Mouse (Mus musculus) cerebellum, adult 2 months (tissue): ENCODE measurements around the gene Nr2f6. TPM values are rescaled to one million over a fixed set of nuclear protein-coding genes. Genes with fewer than 3 reads are reported as not detected.

Experiments
- DNase-seq, 2 experiments: peaks; one replicate each; pipeline ENCODE4 v3.0.0; 2021
- H3K27ac ChIP-seq: fragments of 200-500 bp; 2 replicates; pipeline ENCODE4 v1.5.1; 2012; ENCODE audit warnings: low read length, control low read depth, inconsistent platforms; ENCODE audit not compliant: insufficient read depth
- H3K27me3 ChIP-seq: fragments of 200-500 bp; 2 replicates; pipeline ENCODE4 v1.6.1; 2012; ENCODE audit warnings: inconsistent platforms, mild to moderate bottlenecking, low read length, moderate library complexity; ENCODE audit not compliant: control insufficient read depth, insufficient read depth
- H3K4me1 ChIP-seq: fragments of 200-500 bp; 2 replicates; pipeline ENCODE4 v1.6.1; 2011; ENCODE audit warnings: low read length; ENCODE audit not compliant: control insufficient read depth, insufficient read depth
- H3K4me3 ChIP-seq: fragments of 200-500 bp; replicated peaks from 2 replicates; pipeline ENCODE3; 2011; ENCODE audit warnings: mild to moderate bottlenecking, low read depth, low read length, control low read depth; ENCODE audit not compliant: insufficient read depth
- CTCF ChIP-seq: fragments of 200-500 bp; IDR thresholded peaks from 2 replicates; pipeline ENCODE4 v1.5.1; 2011; ENCODE audit warnings: low read depth, mild to moderate bottlenecking, control low read depth, low read length, moderate library complexity, borderline replicate concordance; ENCODE audit not compliant: insufficient read depth
- POLR2A ChIP-seq: fragments of 200-500 bp; IDR thresholded peaks from 2 replicates; pipeline ENCODE4 v1.6.1; 2011; ENCODE audit warnings: low read length, control low read depth, borderline replicate concordance; ENCODE audit not compliant: insufficient read depth
- WGBS: fragments of 180-500 bp; shearing (Covaris S2); methylation state at CpG from one replicate; pipeline ENCODE4 v1.1.7; 2018; 5-methylcytosine and 5-hydroxymethylcytosine counted together
- polyA plus RNA-seq: library from polyadenylated mRNA; depleted of rRNA; stranded (reverse); fragments of >200 nt; gene quantifications from 2 replicates; pipeline ENCODE4 v1.2.3, GENCODE M21; 2012; rRNA removed

Gene Nr2f6
- polyA plus RNA-seq: 53.0 and 59.8 TPM in 2 replicates

DNA sequence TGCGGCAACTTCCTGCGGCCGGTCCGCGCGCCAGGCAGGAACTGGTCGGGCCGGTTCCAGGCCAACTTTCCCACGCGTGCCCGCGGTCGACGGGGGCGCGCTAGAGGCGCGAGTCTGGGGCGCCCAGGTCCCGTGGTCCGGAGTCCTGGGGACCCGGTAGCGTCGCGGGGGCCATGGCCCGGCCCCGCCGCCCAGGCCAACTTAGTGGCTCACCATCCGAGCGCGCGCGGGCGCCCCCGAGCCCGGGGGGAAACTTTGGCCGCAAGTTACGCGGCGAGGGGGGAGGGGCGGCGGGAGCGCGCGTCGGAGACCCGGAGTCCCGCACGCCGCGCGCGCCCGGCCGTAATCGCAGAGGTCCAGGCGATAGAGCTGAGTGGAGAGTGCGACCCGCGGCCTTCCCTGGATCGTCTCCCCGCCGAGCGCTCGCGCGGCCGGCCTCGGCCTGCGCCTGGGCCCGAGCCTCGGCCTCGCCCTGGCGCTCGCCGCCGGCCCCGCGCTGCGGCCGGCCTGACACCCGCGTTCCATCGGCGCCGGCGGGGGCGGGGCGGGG lies at the start of gene Nr2f6:
TSS of gene Nr2f6 (minus strand) at position 540 of the 550 bp plus-strand sequence.
- H3K4me3 ChIP-seq: peak within 1 kb of the TSS; percentile 57
- peak; percentile 67 to 72 for DNase-seq
- TF ChIP-seq POLR2A (no peak), CTCF (no peak)
- no peaks in the 10 kb centered on the region for H3K27me3 ChIP-seq
- peak within 1 kb of the TSS; percentile 59 for H3K27ac ChIP-seq
- peaks cover 10% of the 10 kb centered on the region for H3K4me1 ChIP-seq
- 2% methylated on average over 87 of the region's 89 CpGs for WGBS

DNA sequence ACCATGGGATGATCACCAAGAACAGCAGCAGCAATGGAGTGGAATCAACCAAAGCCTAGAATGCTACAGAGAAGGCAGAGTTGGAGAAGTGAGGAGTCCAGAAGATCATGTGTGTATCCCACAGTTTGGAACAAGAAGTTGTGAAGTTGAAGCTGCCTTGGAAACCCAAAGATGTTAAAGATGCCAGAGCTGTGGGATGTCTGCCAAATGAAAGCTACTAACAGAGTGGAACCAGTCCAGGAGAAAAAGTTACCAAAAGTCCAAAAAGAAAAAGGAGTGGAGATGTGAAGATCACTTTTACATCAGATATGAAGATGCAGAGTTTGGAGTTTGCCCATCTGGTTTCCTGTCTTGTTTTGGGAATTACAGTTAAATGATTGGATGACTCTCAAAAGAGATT lies 40.4 kb upstream of the Nr2f6 start:
- Histone ChIP-seq H3K27ac (no peak overlapping the region), H3K4me1 (no peaks in the 10 kb centered on the region), H3K4me3 (no peak overlapping the region), H3K27me3 (no peaks in the 10 kb centered on the region)
- no peak for DNase-seq
- TF ChIP-seq POLR2A (no peak), CTCF (no peak)

DNA sequence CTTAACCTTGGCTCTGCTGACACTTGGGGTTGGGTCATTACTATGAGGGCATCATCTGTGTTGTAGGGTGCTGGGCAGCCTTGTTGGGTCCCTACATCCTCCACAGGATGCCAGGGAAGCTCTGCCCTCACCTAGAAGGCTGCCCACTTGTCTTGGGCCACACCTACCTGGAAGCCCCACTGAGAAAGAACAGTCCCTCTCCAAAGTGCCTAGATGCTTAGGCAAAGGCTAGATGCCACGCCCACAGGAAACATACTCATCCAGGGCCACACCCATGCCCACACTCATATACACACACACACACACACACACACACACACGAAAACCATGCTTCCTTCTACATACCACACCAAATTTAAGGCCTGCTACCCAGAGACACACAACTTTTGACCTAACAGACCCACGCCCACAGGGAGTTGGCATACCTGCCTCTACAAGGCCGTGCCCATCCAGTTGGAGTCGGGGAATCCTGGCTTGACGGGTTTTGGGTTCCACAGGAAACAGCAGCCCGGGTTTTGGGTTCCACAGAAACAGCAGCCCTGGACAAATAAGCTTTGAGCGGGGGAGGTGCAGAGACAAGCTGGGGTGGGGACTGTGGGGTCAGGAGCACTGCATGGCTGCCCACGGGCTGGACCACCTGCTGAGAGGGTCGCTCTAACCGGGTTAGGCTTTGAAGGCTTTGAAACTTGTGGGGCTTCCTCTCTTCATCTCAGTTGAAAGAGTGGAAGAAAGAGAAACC lies 29.9 kb upstream of the Nr2f6 start:
- no peaks in the 10 kb centered on the region for H3K4me1 ChIP-seq
- H3K27ac ChIP-seq: no peak overlapping the region
- H3K27me3 ChIP-seq: no peaks in the 10 kb centered on the region; the same call in 1 of the 2 replicates
- 39% methylated on average over 11 of the region's 11 CpGs for WGBS
- TF ChIP-seq CTCF: no peak
- TF ChIP-seq POLR2A: no peak
- no peak for DNase-seq
- H3K4me3 ChIP-seq: no peak overlapping the region

DNA sequence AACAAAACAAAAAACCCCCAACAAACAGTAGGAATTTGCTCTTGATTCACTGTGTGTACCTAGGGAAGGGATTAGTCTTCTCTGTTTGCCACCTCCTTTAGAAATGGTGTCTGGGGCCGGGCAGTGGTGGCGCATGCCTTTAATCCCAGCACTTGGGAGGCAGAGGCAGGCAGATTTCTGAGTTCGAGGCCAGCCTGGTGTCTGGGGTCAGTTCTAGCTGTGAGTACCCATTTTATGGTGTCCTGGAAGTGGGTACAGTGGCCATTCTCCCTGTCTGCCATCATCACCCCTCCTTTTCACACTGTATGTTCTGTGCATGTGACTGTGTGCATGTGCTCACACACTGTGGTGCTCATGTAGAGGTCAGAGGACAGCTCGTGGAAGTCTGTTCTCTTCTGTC lies 26.5 kb upstream of the Nr2f6 start:
- 95% methylated on average over 4 of the region's 4 CpGs for WGBS
- TF ChIP-seq CTCF (no peak), POLR2A (no peak)
- Histone ChIP-seq H3K27ac (no peak overlapping the region), H3K27me3 (no peaks in the 10 kb centered on the region), H3K4me1 (0 out of 2 replicates have a peak, but pooled peaks cover 3% of the 10 kb centered on the region), H3K4me3 (no peak overlapping the region)
- no peak for DNase-seq

DNA sequence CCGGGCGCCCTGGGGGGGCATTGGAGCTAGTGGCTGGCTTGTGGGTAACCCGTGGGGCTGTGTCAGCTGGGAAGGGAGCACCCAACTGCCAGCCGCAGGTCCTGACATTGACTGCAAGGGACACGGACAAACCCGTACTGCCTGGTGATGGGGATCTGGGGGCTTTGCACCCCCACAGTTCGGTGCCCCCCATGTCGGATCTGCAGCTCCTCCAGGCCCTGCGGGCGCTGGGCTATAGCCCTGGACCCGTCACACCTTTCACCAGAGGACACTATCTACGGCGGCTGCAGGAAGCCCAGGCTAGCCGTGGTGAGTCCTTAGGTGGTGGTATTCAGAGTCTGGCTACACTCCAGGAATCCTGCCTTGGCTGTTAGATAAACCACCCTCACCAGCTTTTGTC lies 25.7 kb upstream of the Nr2f6 start:
- no peak for TF ChIP-seq CTCF
- no peak for TF ChIP-seq POLR2A
- 0 out of 2 replicates have a peak, but pooled peaks cover 3% of the 10 kb centered on the region for H3K4me1 ChIP-seq
- no peaks in the 10 kb centered on the region for H3K27me3 ChIP-seq
- no peak overlapping the region for H3K27ac ChIP-seq
- no peak for DNase-seq
- no peak overlapping the region for H3K4me3 ChIP-seq
- WGBS: 79% methylated on average over 14 of the region's 14 CpGs

DNA sequence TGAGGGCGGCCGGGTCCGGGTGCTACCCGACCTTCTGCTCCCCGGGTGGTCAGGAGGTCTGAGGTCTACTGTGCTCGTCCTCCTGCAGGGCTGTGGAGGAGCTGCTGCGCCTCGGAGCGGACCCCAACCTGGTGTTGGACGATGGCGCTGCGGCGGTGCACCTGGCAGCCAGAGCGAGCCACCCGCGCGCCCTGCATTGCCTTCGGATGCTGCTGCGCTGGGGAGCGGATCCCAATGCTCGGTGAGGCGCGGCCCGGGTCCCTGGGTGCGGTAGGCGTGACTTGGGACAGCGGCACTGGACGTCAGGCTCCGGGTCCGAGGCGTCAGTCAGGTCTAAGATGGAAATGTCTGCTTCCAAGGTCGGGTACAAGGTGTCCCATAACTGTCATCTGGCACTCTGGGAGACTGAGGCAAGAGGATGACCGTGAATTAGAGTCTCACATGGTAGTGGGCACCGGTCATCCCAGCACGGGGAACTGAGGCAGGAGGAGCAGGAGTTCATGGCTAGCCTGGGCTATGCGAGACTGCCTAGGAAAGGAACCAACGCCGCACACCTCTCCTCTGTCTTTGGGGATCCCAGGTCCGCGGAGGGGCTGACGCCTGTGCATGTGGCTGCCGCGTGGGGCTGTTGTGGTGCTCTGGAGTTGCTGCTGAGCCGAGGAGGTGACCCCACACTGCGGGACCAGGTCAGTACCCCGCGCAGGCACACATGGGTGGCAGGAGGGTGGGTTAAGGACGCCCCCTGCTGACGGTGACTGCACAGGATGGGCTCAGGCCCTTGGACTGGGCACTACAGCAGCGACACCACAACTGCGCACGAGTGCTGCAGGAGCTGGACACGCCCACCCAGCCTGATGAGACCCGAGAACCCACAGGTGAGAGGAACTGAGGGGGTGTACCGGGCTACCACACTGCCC lies 24.6 kb upstream of the Nr2f6 start:
- 0 out of 2 replicates have a peak, but pooled peaks cover 3% of the 10 kb centered on the region for H3K4me1 ChIP-seq
- peak overlapping the region; percentile 1 for H3K4me3 ChIP-seq
- no peak overlapping the region for H3K27ac ChIP-seq
- TF ChIP-seq POLR2A (no peak), CTCF (peak; percentile 59; the same call in 1 of the 2 replicates)
- H3K27me3 ChIP-seq: no peaks in the 10 kb centered on the region
- WGBS: under 1% methylated on average over 55 of the region's 55 CpGs
- DNase-seq: peak; percentile 37 to 51

DNA sequence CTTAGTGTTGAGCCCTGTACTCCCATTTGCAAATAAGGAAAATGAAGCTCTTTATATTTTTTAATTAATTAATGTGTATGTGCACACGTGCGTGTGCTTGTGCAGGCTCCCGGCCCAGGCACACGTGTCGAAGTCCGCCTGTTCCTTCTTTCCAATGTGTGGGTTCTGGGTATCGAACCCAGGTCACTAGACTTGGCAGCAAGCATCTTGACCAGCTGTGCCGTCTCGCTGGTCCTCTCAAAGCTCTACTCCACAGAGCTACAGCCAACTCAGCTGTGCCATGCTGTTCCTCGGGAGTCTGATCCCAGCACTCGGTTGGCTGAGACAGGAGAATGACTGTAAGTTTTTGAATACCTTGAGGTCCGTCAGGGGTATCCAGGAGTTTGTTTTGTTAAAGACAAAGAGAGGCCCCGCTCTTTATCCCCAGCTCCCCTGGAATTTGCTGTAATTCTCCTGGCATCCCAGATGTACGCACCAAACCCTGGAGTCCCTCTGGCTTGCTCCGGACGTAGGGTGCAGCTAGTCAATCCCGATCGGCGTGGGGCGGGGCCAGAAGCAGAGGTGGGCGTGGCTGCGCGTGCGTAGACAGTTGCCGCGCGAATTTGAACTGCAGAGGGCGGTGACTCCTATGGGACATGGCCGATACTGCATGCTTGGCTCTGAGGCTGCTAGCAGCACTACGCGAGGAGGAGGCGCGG lies 23.8 kb upstream of the Nr2f6 start, which contains the start of gene Ankle1:
TSS of gene Ankle1 (plus strand) at position 610 of the 698 bp plus-strand sequence.
- H3K27me3 ChIP-seq: no peaks in the 10 kb centered on the region
- WGBS: 12% methylated on average over 33 of the region's 33 CpGs
- 0 out of 2 replicates have a peak, but pooled peaks cover 3% of the 10 kb centered on the region for H3K4me1 ChIP-seq
- TF ChIP-seq POLR2A (peak; percentile 33; the same call in 1 of the 2 replicates), CTCF (peak; percentile 56)
- H3K27ac ChIP-seq: no peak within 1 kb of the TSS
- peak; percentile 88 to 95 for DNase-seq
- H3K4me3 ChIP-seq: peak within 1 kb of the TSS; percentile 49
